Mouse (Mus musculus) midbrain, embryonic 10.5 days (tissue): ENCODE results near the gene Ramp2. TPM values are rescaled to one million over a fixed set of nuclear protein-coding genes. Genes with fewer than 3 reads are reported as not detected.
A peak's percentile ranks its signal among the peaks of the same experiment; 100 is the strongest.

ENCODE experiments used
- DNase-seq: peaks from one replicate; pipeline ENCODE4 v3.0.0-alpha.2; 2017; ENCODE audit warnings: low spot score
- H3K27ac ChIP-seq: fragments of 300-500 bp; sonication (generic); replicated peaks from 2 replicates; pipeline ENCODE4 v1.5.1; 2016; ENCODE audit warnings: mild to moderate bottlenecking
- H3K27me3 ChIP-seq: fragments of 300-500 bp; sonication (generic); 2 replicates; pipeline ENCODE4 v1.6.1; 2016; ENCODE audit warnings: low read depth, mild to moderate bottlenecking; ENCODE audit not compliant: poor library complexity, severe bottlenecking
- H3K36me3 ChIP-seq: fragments of 300-500 bp; sonication (generic); 2 replicates; pipeline ENCODE4 v1.6.1; 2016; ENCODE audit warnings: mild to moderate bottlenecking, moderate library complexity
- H3K4me1 ChIP-seq: fragments of 300-500 bp; sonication (generic); 2 replicates; pipeline ENCODE4 v1.6.1; 2016
- H3K4me3 ChIP-seq: fragments of 300-500 bp; sonication (generic); 2 replicates; pipeline ENCODE4 v1.5.1; 2016; ENCODE audit warnings: mild to moderate bottlenecking, moderate library complexity
- H3K9me3 ChIP-seq: fragments of 300-500 bp; sonication (generic); replicated peaks from 2 replicates; pipeline ENCODE4 v1.6.1; 2016; ENCODE audit warnings: mild to moderate bottlenecking
- WGBS: fragments of 180-500 bp; shearing (Covaris S2); methylation state at CpG from one replicate; pipeline ENCODE4 v1.1.7; 2016; 5-methylcytosine and 5-hydroxymethylcytosine counted together
- polyA plus RNA-seq: library from polyadenylated mRNA; unstranded; fragments of >200 nt; fragmentation: Nextera tagmentation; extraction: Ambion mirVana; gene quantifications from 2 replicates; pipeline ENCODE4 v1.2.1, GENCODE M21; 2016

Ramp2 gene
- 64.7 and 71.5 TPM in 2 replicates for polyA plus RNA-seq

- Histone ChIP-seq H3K27me3 (peaks cover 43% of the 10 kb centered on the region), H3K9me3 (no peaks in the 10 kb centered on the region), H3K36me3 (no peaks in the 10 kb centered on the region), H3K4me1 (peaks cover 28% of the 10 kb centered on the region), H3K4me3 (peak within 1 kb of the TSS; percentile 83), H3K27ac (peak within 1 kb of the TSS; percentile 91)
- WGBS = under 1% methylated on average over 63 of the region's 63 CpGs
- DNase-seq = peak; percentile 73
These were observed at the start of gene Ramp2 for GRCm38 (mm10) chr11:101245855-101246701. TSS of gene Ramp2 (plus strand) at chr11:101246028.

GRCm38 (mm10) chr11:101196175-101196574 lies 49.7 kb upstream of the Ramp2 start:
- WGBS = 92% methylated on average over 8 of the region's 8 CpGs
- no peak overlapping the region for H3K27ac ChIP-seq
- no peak overlapping the region for H3K4me3 ChIP-seq
- no peaks in the 10 kb centered on the region for H3K9me3 ChIP-seq
- no peaks in the 10 kb centered on the region for H3K27me3 ChIP-seq
- H3K4me1 ChIP-seq = peaks cover 15% of the 10 kb centered on the region
- DNase-seq = no peak
- H3K36me3 ChIP-seq = peaks cover 51% of the 10 kb centered on the region

- H3K4me3 ChIP-seq = no peak overlapping the region
- no peak overlapping the region for H3K27ac ChIP-seq
- H3K4me1 ChIP-seq = peaks cover 4% of the 10 kb centered on the region; the same call in 1 of the 2 replicates
- H3K27me3 ChIP-seq = no peaks in the 10 kb centered on the region
- H3K36me3 ChIP-seq = peaks cover 48% of the 10 kb centered on the region
- no peak for DNase-seq
- WGBS = 96% methylated on average over 3 of the region's 3 CpGs
- no peaks in the 10 kb centered on the region for H3K9me3 ChIP-seq
These were observed 46.3 kb upstream of the Ramp2 start for GRCm38 (mm10) chr11:101199555-101199954.

- H3K4me3 ChIP-seq = no peak overlapping the region
- DNase-seq = no peak
- H3K27me3 ChIP-seq = no peaks in the 10 kb centered on the region
- H3K9me3 ChIP-seq = no peaks in the 10 kb centered on the region
- 36% methylated on average over 7 of the region's 7 CpGs for WGBS
- peaks cover 45% of the 10 kb centered on the region for H3K36me3 ChIP-seq
- H3K4me1 ChIP-seq = peaks cover 4% of the 10 kb centered on the region; the same call in 1 of the 2 replicates
- peak overlapping the region; percentile 38; the same call in 1 of the 2 replicates for H3K27ac ChIP-seq
These were observed 44.8 kb upstream of the Ramp2 start for GRCm38 (mm10) chr11:101200986-101201385.

- 61% methylated on average over 3 of the region's 3 CpGs for WGBS
- no peaks in the 10 kb centered on the region for H3K4me1 ChIP-seq
- no peaks in the 10 kb centered on the region for H3K27me3 ChIP-seq
- DNase-seq = peak; percentile 22
- no peak overlapping the region for H3K27ac ChIP-seq
- H3K9me3 ChIP-seq = no peaks in the 10 kb centered on the region
- no peak overlapping the region for H3K4me3 ChIP-seq
- peaks cover 53% of the 10 kb centered on the region for H3K36me3 ChIP-seq
These were observed 33.9 kb upstream of the Ramp2 start for GRCm38 (mm10) chr11:101211970-101212369.

GRCm38 (mm10) chr11:101216936-101217335 lies 28.9 kb upstream of the Ramp2 start:
- H3K4me3 ChIP-seq = no peak overlapping the region
- peaks cover 28% of the 10 kb centered on the region for H3K36me3 ChIP-seq
- H3K27ac ChIP-seq = no peak overlapping the region
- WGBS = 91% methylated on average over 5 of the region's 5 CpGs
- H3K27me3 ChIP-seq = no peaks in the 10 kb centered on the region
- no peaks in the 10 kb centered on the region for H3K9me3 ChIP-seq
- no peaks in the 10 kb centered on the region for H3K4me1 ChIP-seq
- DNase-seq = no peak

GRCm38 (mm10) chr11:101218436-101219055 lies 27.3 kb upstream of the Ramp2 start:
- Histone ChIP-seq H3K9me3 (no peaks in the 10 kb centered on the region), H3K27ac (no peak overlapping the region), H3K27me3 (no peaks in the 10 kb centered on the region), H3K36me3 (peaks cover 17% of the 10 kb centered on the region), H3K4me1 (no peaks in the 10 kb centered on the region), H3K4me3 (no peak overlapping the region)
- 88% methylated on average over 10 of the region's 10 CpGs for WGBS
- DNase-seq = no peak

- Histone ChIP-seq H3K27ac (no peak overlapping the region), H3K27me3 (no peaks in the 10 kb centered on the region), H3K9me3 (no peaks in the 10 kb centered on the region), H3K4me3 (no peak overlapping the region), H3K36me3 (no peaks in the 10 kb centered on the region), H3K4me1 (peaks cover 5% of the 10 kb centered on the region)
- no peak for DNase-seq
- WGBS = 71% methylated on average over 2 of the region's 2 CpGs
These were observed 25.0 kb upstream of the Ramp2 start for GRCm38 (mm10) chr11:101220853-101221252.

- DNase-seq = no peak
- peaks cover 11% of the 10 kb centered on the region for H3K4me1 ChIP-seq
- H3K27ac ChIP-seq = no peak overlapping the region
- H3K27me3 ChIP-seq = no peaks in the 10 kb centered on the region
- no peak overlapping the region for H3K4me3 ChIP-seq
- 92% methylated on average over 8 of the region's 8 CpGs for WGBS
- H3K9me3 ChIP-seq = no peaks in the 10 kb centered on the region
- no peaks in the 10 kb centered on the region for H3K36me3 ChIP-seq
These were observed 24.4 kb upstream of the Ramp2 start for GRCm38 (mm10) chr11:101221306-101221986.

- no peaks in the 10 kb centered on the region for H3K9me3 ChIP-seq
- no peak overlapping the region for H3K4me3 ChIP-seq
- H3K27ac ChIP-seq = no peak overlapping the region
- peaks cover 6% of the 10 kb centered on the region; the same call in 1 of the 2 replicates for H3K27me3 ChIP-seq
- WGBS = 92% methylated on average over 3 of the region's 3 CpGs
- no peaks in the 10 kb centered on the region for H3K36me3 ChIP-seq
- no peak for DNase-seq
- peaks cover 16% of the 10 kb centered on the region for H3K4me1 ChIP-seq
These were observed 21.5 kb upstream of the Ramp2 start for GRCm38 (mm10) chr11:101224337-101224736.

GRCm38 (mm10) chr11:101225331-101226064 lies 20.3 kb upstream of the Ramp2 start:
- peak overlapping the region; percentile 89 for H3K27ac ChIP-seq
- H3K36me3 ChIP-seq = no peaks in the 10 kb centered on the region
- peaks cover 6% of the 10 kb centered on the region; the same call in 1 of the 2 replicates for H3K27me3 ChIP-seq
- H3K4me1 ChIP-seq = peaks cover 28% of the 10 kb centered on the region
- DNase-seq = no peak
- peak overlapping the region; percentile 98 for H3K4me3 ChIP-seq
- no peaks in the 10 kb centered on the region for H3K9me3 ChIP-seq
- 19% methylated on average over 25 of the region's 25 CpGs for WGBS

GRCm38 (mm10) chr11:101226065-101226701 lies 19.6 kb upstream of the Ramp2 start, which contains the start of gene Ezh1:
TSS of gene Ezh1 (minus strand) at chr11:101226463.
- WGBS = 1% methylated on average over 55 of the region's 56 CpGs
- no peaks in the 10 kb centered on the region for H3K36me3 ChIP-seq

More at GRCm38 (mm10) chr11:101226065-101226701, 19.6 kb upstream of the Ramp2 start, which contains the start of gene Ezh1:
- peaks cover 35% of the 10 kb centered on the region for H3K4me1 ChIP-seq
- peak within 1 kb of the TSS; percentile 89 for H3K27ac ChIP-seq
- H3K4me3 ChIP-seq = peak within 1 kb of the TSS; percentile 98
- H3K9me3 ChIP-seq = no peaks in the 10 kb centered on the region
- peak; percentile 80 for DNase-seq
- H3K27me3 ChIP-seq = peaks cover 6% of the 10 kb centered on the region; the same call in 1 of the 2 replicates
